In the genomic region with DNA sequence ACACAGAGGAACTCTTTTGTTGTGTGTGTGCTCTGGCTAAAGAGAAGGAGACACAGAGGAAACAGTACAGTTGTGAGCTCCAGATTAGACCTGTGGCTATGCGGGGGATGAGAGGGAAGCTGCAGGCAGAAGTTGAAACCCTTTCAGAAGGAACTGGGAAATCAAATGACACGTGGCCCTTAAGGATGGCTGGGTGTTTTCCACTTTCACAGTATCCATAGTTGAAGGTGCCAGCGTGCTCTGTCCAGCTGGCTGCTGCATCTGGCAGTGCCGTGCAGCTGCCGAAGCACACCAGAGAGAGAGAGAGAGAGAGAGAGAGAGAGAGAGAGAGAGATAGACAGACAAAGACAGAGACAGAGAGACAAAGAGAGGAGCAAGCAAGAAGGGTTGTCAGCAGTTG, we compare ENCODE assay signal across 22 mouse cellular contexts. TPM values are rescaled to one million over a fixed set of nuclear protein-coding genes. Genes with fewer than 3 reads are reported as not detected.
A peak's percentile ranks its signal among the peaks of the same experiment; 100 is the strongest.
DNase-seq lines count a peak whose midpoint lies in the region; ATAC-seq and TF ChIP-seq lines count a peak whose summit lies in the region.
"Had no signal": no experiment of that assay in that cellular context is flagged by ENCODE, and none has a peak within 500 bp of the region (broad histone marks: within the 10 kb centered on the region; RNA-seq: fewer than 3 reads in every experiment).

No protein-coding gene starts in this region.

- no peak overlapping the region for H3K27ac ChIP-seq in liver, adult 2 months (replicated peaks; ENCODE audit: insufficient read depth, low read depth, low read length)
- H3K27ac ChIP-seq in liver, embryonic 12.5 days, result no peak overlapping the region
- H3K27ac ChIP-seq in hindbrain, embryonic 16.5 days (ENCODE audit: low read depth, low read length), result no peak overlapping the region
- no peak overlapping the region for H3K27ac ChIP-seq in kidney, embryonic 14.5 days (ENCODE audit: low read depth, low read length)
- H3K27ac ChIP-seq: embryonic facial prominence, embryonic 13.5 days; forebrain, embryonic 12.5 days; heart, adult 2 months; hindbrain, embryonic 15.5 days had no signal

- ATAC-seq in liver, embryonic 12.5 days, result no peak
- peak; percentile 70 for ATAC-seq in megakaryocyte, adult 5-6 weeks (ENCODE audit: poor library complexity, severe bottlenecking)
- ATAC-seq in hindbrain, embryonic 16.5 days, result no peak
- no peak for ATAC-seq in kidney, embryonic 14.5 days (ENCODE audit: low FRiP score, low TSS enrichment)
- ATAC-seq: forebrain, postnatal 0 days; inflammation-experienced regulatory T-cells, adult 6 months; intestine, postnatal 0 days; Patski had no signal

- DNase-seq in liver, adult 2 months (ENCODE audit: extremely low read depth, low read depth, low spot score), result peak; percentile 43
- DNase-seq in adipocyte (ENCODE audit: low spot score), result peak; percentile 42
- no peak for DNase-seq in layer of hippocampus, postnatal 14 days (ENCODE audit: low spot score in 2 of 2)
- DNase-seq: adrenal gland, adult 8-10 months; cerebellum, adult 11 months; cerebellum, adult 8-10 months; cerebellum, postnatal 14 days; forebrain, postnatal 0 days; gastrocnemius, postnatal 25 days; heart, adult 2 months had no signal

- peaks cover 24% of the 10 kb centered on the region for H3K4me1 ChIP-seq in liver, adult 2 months (ENCODE audit: control insufficient read depth, insufficient read depth, low read length)
- H3K4me1 ChIP-seq in liver, embryonic 12.5 days, result peaks cover 27% of the 10 kb centered on the region
- no peaks in the 10 kb centered on the region for H3K4me1 ChIP-seq in hindbrain, embryonic 16.5 days (ENCODE audit: control insufficient read depth, insufficient read depth, low read depth, low read length)
- H3K4me1 ChIP-seq in kidney, embryonic 14.5 days (ENCODE audit: control insufficient read depth, insufficient read depth, low read length), result no peaks in the 10 kb centered on the region
- H3K4me1 ChIP-seq: embryonic facial prominence, embryonic 13.5 days; forebrain, embryonic 12.5 days; hindbrain, embryonic 15.5 days had no signal

- H3K27me3 ChIP-seq in liver, adult 2 months (ENCODE audit: control insufficient read depth, insufficient read depth, low read length), result no peaks in the 10 kb centered on the region
- H3K27me3 ChIP-seq in liver, embryonic 12.5 days (replicated peaks), result peaks cover 17% of the 10 kb centered on the region; the same call in 1 of the 2 replicates
- no peaks in the 10 kb centered on the region for H3K27me3 ChIP-seq in hindbrain, embryonic 16.5 days (replicated peaks; ENCODE audit: control insufficient read depth, insufficient read depth, low read length)
- H3K27me3 ChIP-seq in kidney, embryonic 14.5 days (ENCODE audit: control insufficient read depth, insufficient read depth, low read length), result no peaks in the 10 kb centered on the region
- H3K27me3 ChIP-seq: heart, embryonic 12.5 days; Patski had no signal

- no peak for TF ChIP-seq CTCF in liver, adult 2 months (IDR thresholded peaks at IDR 0.05; ENCODE audit: low read depth, low read length)

- no peak overlapping the region for H3K4me2 ChIP-seq in liver, embryonic 12.5 days
- no peak overlapping the region for H3K4me2 ChIP-seq in hindbrain, embryonic 16.5 days (ENCODE audit: low read length)
- H3K4me2 ChIP-seq in kidney, embryonic 14.5 days (replicated peaks; ENCODE audit: low read depth, low read length), result no peak overlapping the region
- H3K4me2 ChIP-seq: embryonic facial prominence, embryonic 13.5 days; forebrain, embryonic 12.5 days; heart, embryonic 12.5 days; hindbrain, embryonic 15.5 days had no signal

- H3K9ac ChIP-seq in liver, adult 2 months (ENCODE audit: low read depth, low read length), result no peak overlapping the region
- no peak overlapping the region for H3K9ac ChIP-seq in liver, embryonic 12.5 days
- no peak overlapping the region for H3K9ac ChIP-seq in hindbrain, embryonic 16.5 days (ENCODE audit: low read depth, low read length)
- no peak overlapping the region for H3K9ac ChIP-seq in kidney, embryonic 14.5 days (ENCODE audit: low read depth, low read length)
- H3K9ac ChIP-seq: embryonic facial prominence, embryonic 13.5 days; forebrain, embryonic 12.5 days; forebrain, postnatal 0 days; heart, embryonic 12.5 days; hindbrain, embryonic 15.5 days had no signal

- 23% methylated on average over 5 of the region's 5 CpGs for WGBS in liver, adult 2 months
- 33% methylated on average over 5 of the region's 5 CpGs for WGBS in liver, embryonic 12.5 days (ENCODE audit: insufficient replicate concordance)
- 80% methylated on average over 5 of the region's 5 CpGs for WGBS in hindbrain, embryonic 16.5 days
- WGBS in kidney, embryonic 14.5 days, result 77% methylated on average over 5 of the region's 5 CpGs

- TF ChIP-seq POLR2A in liver, adult 2 months (IDR thresholded peaks at IDR 0.05; ENCODE audit: extremely low read depth, insufficient read depth, low read length), result no peak

- H3K79me2 ChIP-seq in liver, adult 2 months (ENCODE audit: control insufficient read depth, insufficient read depth, low read length), result peaks cover 13% of the 10 kb centered on the region; the same call in 1 of the 2 replicates

- H3K9me3 ChIP-seq in liver, embryonic 12.5 days (replicated peaks), result no peaks in the 10 kb centered on the region
- no peaks in the 10 kb centered on the region for H3K9me3 ChIP-seq in hindbrain, embryonic 16.5 days (ENCODE audit: control insufficient read depth, low read length)
- H3K9me3 ChIP-seq in kidney, embryonic 14.5 days (ENCODE audit: control insufficient read depth, low read length), result no peaks in the 10 kb centered on the region
- H3K9me3 ChIP-seq: embryonic facial prominence, embryonic 13.5 days; forebrain, embryonic 12.5 days; G1E; heart, embryonic 12.5 days; hindbrain, embryonic 15.5 days had no signal

- H3K4me3 ChIP-seq in liver, adult 2 months (ENCODE audit: insufficient read depth, low read depth, low read length), result no peak overlapping the region
- no peak overlapping the region for H3K4me3 ChIP-seq in liver, embryonic 12.5 days
- H3K4me3 ChIP-seq in hindbrain, embryonic 16.5 days (ENCODE audit: low read length), result no peak overlapping the region
- no peak overlapping the region for H3K4me3 ChIP-seq in kidney, embryonic 14.5 days (ENCODE audit: low read length)
- H3K4me3 ChIP-seq: embryonic facial prominence, embryonic 13.5 days; forebrain, embryonic 12.5 days; heart, adult 2 months; heart, embryonic 12.5 days; hindbrain, embryonic 15.5 days had no signal

- peaks cover 11% of the 10 kb centered on the region; the same call in 1 of the 2 replicates for H3K36me3 ChIP-seq in liver, adult 2 months (ENCODE audit: control insufficient read depth, insufficient read depth, low read length)
- no peaks in the 10 kb centered on the region for H3K36me3 ChIP-seq in liver, embryonic 12.5 days
- H3K36me3 ChIP-seq in hindbrain, embryonic 16.5 days (ENCODE audit: control insufficient read depth, insufficient read depth, low read length), result no peaks in the 10 kb centered on the region
- no peaks in the 10 kb centered on the region for H3K36me3 ChIP-seq in kidney, embryonic 14.5 days (ENCODE audit: control insufficient read depth, insufficient read depth, low read length)
- H3K36me3 ChIP-seq: embryonic facial prominence, embryonic 13.5 days; forebrain, embryonic 12.5 days; heart, embryonic 12.5 days; hindbrain, embryonic 15.5 days had no signal

RNA-seq across cellular contexts. Expression of a gene that starts 5.5 kb away (rescaled TPM):
- total RNA-seq in liver, adult 2 months (2014; rRNA removed), result 16.8 and 25.5 TPM in 2 replicates
- polyA plus RNA-seq in liver, adult 2 months (2012; rRNA removed), result 9.7 and 27.8 TPM in 2 replicates
- 5.0 and 5.9 TPM in 2 replicates for polyA plus RNA-seq in liver, embryonic 12.5 days (2016; fragmentation: Nextera tagmentation; extraction: Ambion mirVana)
- 25.0 and 26.8 TPM in 2 replicates for total RNA-seq in megakaryocyte, adult 5-6 weeks (2015)
- 14.2 and 20.7 TPM in 2 replicates for total RNA-seq in megakaryocyte, adult 5-6 weeks (2017)
- polyA plus RNA-seq in hindbrain, embryonic 16.5 days (2015; fragmentation: Nextera tagmentation; extraction: Ambion mirVana), result 0.75 and 1.7 TPM in 2 replicates
- total RNA-seq in layer of hippocampus, postnatal 14 days (2021), result not detected
- 1.6 and 1.8 TPM in 2 replicates for polyA plus RNA-seq in kidney, embryonic 14.5 days (2014; fragmentation: Nextera tagmentation; extraction: Ambion mirVana)

RNA-seq across cellular contexts. Expression of a gene that starts 40.8 kb away (rescaled TPM):
- 0.55 and 1.9 TPM in 2 replicates for total RNA-seq in liver, adult 2 months (2014; rRNA removed)
- 1.5 and 1.6 TPM in 2 replicates for polyA plus RNA-seq in liver, adult 2 months (2012; rRNA removed)
- polyA plus RNA-seq in liver, embryonic 12.5 days (2016; fragmentation: Nextera tagmentation; extraction: Ambion mirVana), result 7.2 and 8.4 TPM in 2 replicates
- 5.1 and 6.2 TPM in 2 replicates for total RNA-seq in megakaryocyte, adult 5-6 weeks (2015)
- 5.1 and 5.6 TPM in 2 replicates for total RNA-seq in megakaryocyte, adult 5-6 weeks (2017)
- 1.0 and 1.8 TPM in 2 replicates for polyA plus RNA-seq in hindbrain, embryonic 16.5 days (2015; fragmentation: Nextera tagmentation; extraction: Ambion mirVana)
- 1 to 10 TPM; 5.4 to 5.5 TPM for total RNA-seq in layer of hippocampus, postnatal 14 days (2021)
- polyA plus RNA-seq in kidney, embryonic 14.5 days (2014; fragmentation: Nextera tagmentation; extraction: Ambion mirVana), result 0.18 and 0.30 TPM in 2 replicates

RNA-seq across cellular contexts. Expression of a gene that starts 48.8 kb away (rescaled TPM):
- total RNA-seq in liver, adult 2 months (2014; rRNA removed), result 159 and 178 TPM in 2 replicates
- 264 and 272 TPM in 2 replicates for polyA plus RNA-seq in liver, adult 2 months (2012; rRNA removed)
- polyA plus RNA-seq in liver, embryonic 12.5 days (2016; fragmentation: Nextera tagmentation; extraction: Ambion mirVana), result 15.6 and 17.7 TPM in 2 replicates
- total RNA-seq in megakaryocyte, adult 5-6 weeks (2015), result 1.0 and 1.7 TPM in 2 replicates
- 1.2 and 3.3 TPM in 2 replicates for total RNA-seq in megakaryocyte, adult 5-6 weeks (2017)
- polyA plus RNA-seq in hindbrain, embryonic 16.5 days (2015; fragmentation: Nextera tagmentation; extraction: Ambion mirVana), result 55.2 and 61.7 TPM in 2 replicates
- total RNA-seq in layer of hippocampus, postnatal 14 days (2021), result 10 to 100 TPM; 10.2 to 12.8 TPM
- 9.8 and 13.4 TPM in 2 replicates for polyA plus RNA-seq in kidney, embryonic 14.5 days (2014; fragmentation: Nextera tagmentation; extraction: Ambion mirVana)
- polyA plus RNA-seq: Patski had no signal

Comparison
In these comparisons a context has a peak if more than half of its experiments do, and no peak if none do; other contexts are left out.
1. DNase-seq: peak in liver, adult 2 months (single experiment) and adipocyte (single experiment); none in layer of hippocampus, postnatal 14 days (0 of 2).